ENCODE assay signal across 12 mouse cellular contexts in genomic region chr19:59114152-59114551, GRCm38 (mm10). TPM values are rescaled to one million over a fixed set of nuclear protein-coding genes. Genes with fewer than 3 reads are reported as not detected.
DNase-seq lines count a peak whose midpoint lies in the region; ATAC-seq and TF ChIP-seq lines count a peak whose summit lies in the region.
"Had no signal": no experiment of that assay in that cellular context is flagged by ENCODE, and none has a peak within 500 bp of the region (broad histone marks: within the 10 kb centered on the region; RNA-seq: fewer than 3 reads in every experiment).

No protein-coding gene starts in this region.

- no peaks in the 10 kb centered on the region for H3K27me3 ChIP-seq in lung, embryonic 16.5 days (ENCODE audit: control insufficient read depth, insufficient read depth, low read depth, low read length)
- H3K27me3 ChIP-seq in CH12.LX (replicated peaks), result no peaks in the 10 kb centered on the region
- no peaks in the 10 kb centered on the region for H3K27me3 ChIP-seq in embryonic facial prominence, embryonic 13.5 days
- no peaks in the 10 kb centered on the region for H3K27me3 ChIP-seq in small intestine, adult 2 months (ENCODE audit: control insufficient read depth, insufficient read depth, low read length)
- H3K27me3 ChIP-seq in midbrain, embryonic 13.5 days, result peaks cover 10% of the 10 kb centered on the region; the same call in 1 of the 2 replicates
- H3K27me3 ChIP-seq: neural tube, embryonic 12.5 days had no signal

- H3K79me2 ChIP-seq in CH12.LX (replicated peaks; ENCODE audit: control insufficient read depth, extremely low read depth, insufficient read depth, poor library complexity, severe bottlenecking), result no peaks in the 10 kb centered on the region

- dilution Hi-C loops in CH12.LX (cut with MboI; ENCODE audit: extremely low pct_ligation_motif_present, extremely low pct_unique_long_range_greater_than_20kb, low sequenced_read_pairs), result no loop called here

- peak overlapping the region; percentile 20; the same call in 1 of the 2 replicates for H3K4me3 ChIP-seq in lung, embryonic 16.5 days (ENCODE audit: low read length)
- H3K4me3 ChIP-seq in CH12.LX (replicated peaks in 1 of 3; ENCODE audit: low read depth in 2 of 3, low read length in 2 of 3, poor library complexity in 1 of 3), result peak overlapping the region in 2 of 3 experiments; percentile 33 to 44
- H3K4me3 ChIP-seq in embryonic facial prominence, embryonic 13.5 days, result no peak overlapping the region
- H3K4me3 ChIP-seq in small intestine, adult 2 months (ENCODE audit: low read depth, low read length), result peak overlapping the region; percentile 45
- no peak overlapping the region for H3K4me3 ChIP-seq in midbrain, embryonic 13.5 days (replicated peaks)
- H3K4me3 ChIP-seq: forebrain, embryonic 12.5 days; neural tube, embryonic 12.5 days had no signal

- TF ChIP-seq POLR2A in CH12.LX (IDR thresholded peaks at IDR 0.05; ENCODE audit: low read depth, low read length), result peak; percentile 34; the same call in 1 of the 2 replicates
- no peak for TF ChIP-seq POLR2A in small intestine, adult 2 months (IDR thresholded peaks at IDR 0.05; ENCODE audit: low read depth, low read length)

- TF ChIP-seq RAD21 in CH12.LX (IDR thresholded peaks at IDR 0.05; ENCODE audit: low read depth, low read length), result no peak; the same call in 1 of the 2 replicates

- no peak for ATAC-seq in lung, embryonic 16.5 days (ENCODE audit: low read depth)
- ATAC-seq in embryonic facial prominence, embryonic 13.5 days (ENCODE audit: insufficient number of reproducible peaks, insufficient read depth, low FRiP score, low TSS enrichment, low read depth), result no peak
- ATAC-seq in midbrain, embryonic 13.5 days, result no peak

- no peak for TF ChIP-seq CTCF in CH12.LX (conservative IDR thresholded peaks at IDR 0.05 in 1 of 2, IDR thresholded peaks at IDR 0.05 in 1 of 2; ENCODE audit: low read depth in 2 of 2, low read length in 2 of 2)
- no peak for TF ChIP-seq CTCF in small intestine, adult 2 months (IDR thresholded peaks at IDR 0.05; ENCODE audit: extremely low read depth, insufficient read length, insufficient replicate concordance, low read depth, low read length)

- TF ChIP-seq EP300 in CH12.LX (IDR thresholded peaks at IDR 0.05; ENCODE audit: low read length), result peak; percentile 73

- peak overlapping the region; percentile 25; the same call in 1 of the 2 replicates for H3K4me2 ChIP-seq in lung, embryonic 16.5 days (ENCODE audit: low read depth, low read length)
- peak overlapping the region; percentile 88 for H3K4me2 ChIP-seq in CH12.LX (ENCODE audit: insufficient read depth, low read depth, poor library complexity, severe bottlenecking)
- peak overlapping the region; percentile 36 for H3K4me2 ChIP-seq in embryonic facial prominence, embryonic 13.5 days
- no peak overlapping the region for H3K4me2 ChIP-seq in midbrain, embryonic 13.5 days (replicated peaks)
- H3K4me2 ChIP-seq: forebrain, embryonic 12.5 days; neural tube, embryonic 12.5 days had no signal

- in situ Hi-C loops in CH12.LX (cut with MboI; ENCODE audit: low pct_ligation_motif_present, low pct_unique_long_range_greater_than_20kb, low sequenced_read_pairs), result no loop called here

- no peaks in the 10 kb centered on the region for H3K9me3 ChIP-seq in lung, embryonic 16.5 days (ENCODE audit: control insufficient read depth, low read length)
- H3K9me3 ChIP-seq in CH12.LX (replicated peaks; ENCODE audit: low read length), result peaks cover 3% of the 10 kb centered on the region
- no peaks in the 10 kb centered on the region for H3K9me3 ChIP-seq in embryonic facial prominence, embryonic 13.5 days
- H3K9me3 ChIP-seq in midbrain, embryonic 13.5 days, result no peaks in the 10 kb centered on the region
- H3K9me3 ChIP-seq: forebrain, embryonic 12.5 days; neural tube, embryonic 12.5 days had no signal

- H3K9ac ChIP-seq in lung, embryonic 16.5 days (ENCODE audit: low read length), result 0 out of 2 replicates have a peak overlapping the region, but pooled peaks have one; percentile 24
- H3K9ac ChIP-seq in CH12.LX (ENCODE audit: insufficient read depth, low read depth), result peak overlapping the region; percentile 45
- no peak overlapping the region for H3K9ac ChIP-seq in embryonic facial prominence, embryonic 13.5 days
- H3K9ac ChIP-seq in midbrain, embryonic 13.5 days (replicated peaks), result no peak overlapping the region
- H3K9ac ChIP-seq: forebrain, embryonic 12.5 days; neural tube, embryonic 12.5 days had no signal

- WGBS in lung, embryonic 16.5 days, result 39% methylated on average over 4 of the region's 4 CpGs
- WGBS in embryonic facial prominence, embryonic 13.5 days, result 57% methylated on average over 4 of the region's 4 CpGs
- 23% methylated on average over 4 of the region's 4 CpGs for WGBS in small intestine, adult 2 months
- 82% methylated on average over 4 of the region's 4 CpGs for WGBS in midbrain, embryonic 13.5 days

- H3K36me3 ChIP-seq in lung, embryonic 16.5 days (ENCODE audit: control insufficient read depth, insufficient read depth, low read length), result no peaks in the 10 kb centered on the region
- H3K36me3 ChIP-seq in CH12.LX (replicated peaks in 1 of 2; ENCODE audit: control insufficient read depth in 1 of 2, insufficient read depth in 1 of 2, low read length in 1 of 2), result no peaks in the 10 kb centered on the region
- no peaks in the 10 kb centered on the region for H3K36me3 ChIP-seq in embryonic facial prominence, embryonic 13.5 days
- no peaks in the 10 kb centered on the region for H3K36me3 ChIP-seq in small intestine, adult 2 months (ENCODE audit: control insufficient read depth, insufficient read depth, low read length)
- no peaks in the 10 kb centered on the region for H3K36me3 ChIP-seq in midbrain, embryonic 13.5 days
- H3K36me3 ChIP-seq: forebrain, embryonic 12.5 days; neural tube, embryonic 12.5 days had no signal

- H3K27ac ChIP-seq in lung, embryonic 16.5 days (ENCODE audit: low read length), result no peak overlapping the region
- H3K27ac ChIP-seq in CH12.LX (ENCODE audit: insufficient read depth, low read depth), result peak overlapping the region; percentile 11; the same call in 1 of the 2 replicates
- H3K27ac ChIP-seq in embryonic facial prominence, embryonic 13.5 days, result no peak overlapping the region
- H3K27ac ChIP-seq in small intestine, adult 2 months (ENCODE audit: insufficient read depth, low read depth, low read length), result no peak overlapping the region
- no peak overlapping the region for H3K27ac ChIP-seq in midbrain, embryonic 13.5 days
- H3K27ac ChIP-seq: forebrain, embryonic 12.5 days; neural tube, embryonic 12.5 days had no signal

- DNase-seq in lung, postnatal 4 days, result no peak
- DNase-seq in CH12.LX (ENCODE audit: extremely low read depth), result peak; percentile 73
- no peak for DNase-seq in frontal cortex, postnatal 25 days (ENCODE audit: low spot score in 2 of 2)
- DNase-seq: gastrocnemius, postnatal 36 days; kidney, postnatal 10 days had no signal

- H3K4me1 ChIP-seq in lung, embryonic 16.5 days (replicated peaks; ENCODE audit: control insufficient read depth, insufficient read depth, low read length), result no peaks in the 10 kb centered on the region
- peaks cover 2 to 13% of the 10 kb centered on the region in 2 experiments; a peak in 3 of 4 replicates for H3K4me1 ChIP-seq in CH12.LX (ENCODE audit: control insufficient read depth in 1 of 2, insufficient read depth in 2 of 2)
- no peaks in the 10 kb centered on the region for H3K4me1 ChIP-seq in embryonic facial prominence, embryonic 13.5 days
- H3K4me1 ChIP-seq in small intestine, adult 2 months (ENCODE audit: control insufficient read depth, insufficient read depth, insufficient read length, low read length), result no peaks in the 10 kb centered on the region; the same call in 1 of the 2 replicates
- H3K4me1 ChIP-seq in midbrain, embryonic 13.5 days (replicated peaks), result 0 out of 2 replicates have a peak, but pooled peaks cover 9% of the 10 kb centered on the region
- H3K4me1 ChIP-seq: neural tube, embryonic 12.5 days had no signal

TF ChIP-seq in CH12.LX, 34 proteins besides CTCF, POLR2A, EP300 and RAD21 (continues in another document):
- TF ChIP-seq IRF4 (IDR thresholded peaks at IDR 0.05; ENCODE audit: low read depth, low read length) (peak; percentile 92), SIN3A (IDR thresholded peaks at IDR 0.05; ENCODE audit: low read length) (peak; percentile 41; the same call in 1 of the 2 replicates), USF1 (IDR thresholded peaks at IDR 0.05; ENCODE audit: low read depth, low read length) (no peak), GABPA (IDR thresholded peaks at IDR 0.05; ENCODE audit: insufficient replicate concordance, low read depth, low read length) (no peak), TBP (conservative IDR thresholded peaks at IDR 0.05; ENCODE audit: low read depth, low read length) (0 out of 2 replicates have a peak, but pooled peaks have one; percentile 32), MAX (IDR thresholded peaks at IDR 0.05; ENCODE audit: low read length) (no peak), ZNF384 (IDR thresholded peaks at IDR 0.05; ENCODE audit: low read depth, low read length) (no peak), ELF1 (IDR thresholded peaks at IDR 0.05; ENCODE audit: low read depth, low read length) (no peak), ETS1 (conservative IDR thresholded peaks at IDR 0.05; ENCODE audit: low read depth, low read length) (peak; percentile 93), JUND (conservative IDR thresholded peaks at IDR 0.05; ENCODE audit: low read depth, low read length) (no peak), CHD1 (IDR thresholded peaks at IDR 0.05; ENCODE audit: low read depth, low read length) (no peak), MAZ (IDR thresholded peaks at IDR 0.05; ENCODE audit: low read depth, low read length) (0 out of 2 replicates have a peak, but pooled peaks have one; percentile 23), KAT2A (IDR thresholded peaks at IDR 0.05; ENCODE audit: insufficient replicate concordance, low read length) (no peak)

RNA-seq across cellular contexts. Expression of gene Shtn1, which starts 38.3 kb away (rescaled TPM):
- polyA plus RNA-seq in lung, embryonic 16.5 days (2015; fragmentation: Nextera tagmentation; extraction: Ambion mirVana), result 6.4 and 7.2 TPM in 2 replicates
- total RNA-seq in CH12.LX (2012; rRNA removed) (6.4 and 9.1 TPM in 2 replicates), CH12.LX (2014; rRNA removed) (12.1 and 14.2 TPM in 2 replicates)
- polyA plus RNA-seq in CH12.LX (2012; ENCODE audit: insufficient read length, low read depth), result 20.9 and 21.7 TPM in 2 replicates
- polyA plus RNA-seq in embryonic facial prominence, embryonic 13.5 days (2015; fragmentation: Nextera tagmentation; extraction: Ambion mirVana), result 3.0 and 3.9 TPM in 2 replicates
- 0.63 and 1.2 TPM in 2 replicates for polyA plus RNA-seq in small intestine, adult 2 months (2012; rRNA removed)
- 15.5 and 19.0 TPM in 2 replicates for polyA plus RNA-seq in midbrain, embryonic 13.5 days (2015; fragmentation: Nextera tagmentation; extraction: Ambion mirVana)

RNA-seq across cellular contexts. Expression of gene Vax1, which starts 55.7 kb away (rescaled TPM):
- not detected in 2 replicates for polyA plus RNA-seq in lung, embryonic 16.5 days (2015; fragmentation: Nextera tagmentation; extraction: Ambion mirVana)
- total RNA-seq in CH12.LX (2012; rRNA removed) (not detected in 2 replicates), CH12.LX (2014; rRNA removed) (not detected in 2 replicates)
- polyA plus RNA-seq in CH12.LX (2012; ENCODE audit: insufficient read length, low read depth), result not detected in 2 replicates
- not detected in 2 replicates for polyA plus RNA-seq in embryonic facial prominence, embryonic 13.5 days (2015; fragmentation: Nextera tagmentation; extraction: Ambion mirVana)
- not detected in 2 replicates for polyA plus RNA-seq in small intestine, adult 2 months (2012; rRNA removed)
- 0.32 and 0.40 TPM in 2 replicates for polyA plus RNA-seq in midbrain, embryonic 13.5 days (2015; fragmentation: Nextera tagmentation; extraction: Ambion mirVana)
- total RNA-seq: gastrocnemius, postnatal 36 days; hematopoietic stem cell, adult 5-6 weeks had no signal
- polyA plus RNA-seq: neural tube, embryonic 12.5 days had no signal

Comparison
In these comparisons a context has a peak if more than half of its experiments do, and no peak if none do; other contexts are left out.
1. H3K4me3 ChIP-seq: peak in lung, embryonic 16.5 days (single experiment), CH12.LX (2 of 3) and small intestine, adult 2 months (single experiment); none in embryonic facial prominence, embryonic 13.5 days (single experiment) and midbrain, embryonic 13.5 days (single experiment).
2. H3K9ac ChIP-seq: peak in lung, embryonic 16.5 days (single experiment) and CH12.LX (single experiment); none in embryonic facial prominence, embryonic 13.5 days (single experiment) and midbrain, embryonic 13.5 days (single experiment).